ENCODE assay signal across 17 mouse cellular contexts in genomic region chr9:102045111-102045861, GRCm38 (mm10).
DNase-seq lines count a peak whose midpoint lies in the region; ATAC-seq and TF ChIP-seq lines count a peak whose summit lies in the region.
"Had no signal": no experiment of that assay in that cellular context is flagged by ENCODE, and none has a peak within 500 bp of the region (broad histone marks: within the 10 kb centered on the region; RNA-seq: fewer than 3 reads in every experiment).

No protein-coding gene starts in this region.

- TF ChIP-seq EP300 in heart, adult 2 months (IDR thresholded peaks at IDR 0.05; ENCODE audit: insufficient read depth, low read depth, low read length) = no peak

- no peak overlapping the region for H3K9ac ChIP-seq in forebrain, embryonic 11.5 days (ENCODE audit: low read length)
- H3K9ac ChIP-seq in hindbrain, embryonic 13.5 days = peak overlapping the region; percentile 43
- H3K9ac ChIP-seq in midbrain, embryonic 14.5 days (replicated peaks; ENCODE audit: low read length) = no peak overlapping the region; the same call in 1 of the 2 replicates
- H3K9ac ChIP-seq in heart, adult 2 months (ENCODE audit: low read depth, low read length) = no peak overlapping the region
- H3K9ac ChIP-seq in kidney, embryonic 14.5 days (ENCODE audit: low read depth, low read length) = no peak overlapping the region
- H3K9ac ChIP-seq: liver, embryonic 14.5 days had no signal

- no peak overlapping the region for H3K4me3 ChIP-seq in forebrain, embryonic 11.5 days (ENCODE audit: low read depth, low read length)
- H3K4me3 ChIP-seq in hindbrain, embryonic 13.5 days = no peak overlapping the region
- H3K4me3 ChIP-seq in midbrain, embryonic 14.5 days (replicated peaks; ENCODE audit: low read depth, low read length) = no peak overlapping the region
- no peak overlapping the region for H3K4me3 ChIP-seq in heart, adult 2 months
- no peak overlapping the region for H3K4me3 ChIP-seq in kidney, embryonic 14.5 days (ENCODE audit: low read length)

- peak; percentile 37 for DNase-seq in forebrain, embryonic 11.5 days (ENCODE audit: low spot score)
- DNase-seq in midbrain, embryonic 14.5 days = peak; percentile 52
- no peak for DNase-seq in yolk sac, embryonic 10.5 days (ENCODE audit: low spot score)
- no peak for DNase-seq in heart, adult 2 months
- DNase-seq: adrenal gland, adult 8-10 months; cerebellum, postnatal 25 days; gastrocnemius, postnatal 14 days; kidney, postnatal 10 days; left cerebral cortex, postnatal 4 days; lung, postnatal 14 days; right cerebral cortex, adult 18-20 months had no signal

- H3K27ac ChIP-seq in forebrain, embryonic 11.5 days (ENCODE audit: low read depth, low read length) = peak overlapping the region; percentile 43; the same call in 1 of the 2 replicates
- peak overlapping the region; percentile 72 for H3K27ac ChIP-seq in hindbrain, embryonic 13.5 days
- H3K27ac ChIP-seq in midbrain, embryonic 14.5 days (replicated peaks; ENCODE audit: low read depth, low read length) = peak overlapping the region; percentile 74
- no peak overlapping the region for H3K27ac ChIP-seq in heart, adult 2 months
- no peak overlapping the region for H3K27ac ChIP-seq in kidney, embryonic 14.5 days (ENCODE audit: low read depth, low read length)
- H3K27ac ChIP-seq: liver, embryonic 14.5 days had no signal

- no peaks in the 10 kb centered on the region for H3K27me3 ChIP-seq in forebrain, embryonic 11.5 days (ENCODE audit: control insufficient read depth, insufficient read depth, low read length)
- no peaks in the 10 kb centered on the region for H3K27me3 ChIP-seq in hindbrain, embryonic 13.5 days
- H3K27me3 ChIP-seq in midbrain, embryonic 14.5 days (ENCODE audit: control insufficient read depth, insufficient read depth, low read length) = no peaks in the 10 kb centered on the region
- H3K27me3 ChIP-seq in heart, adult 2 months (ENCODE audit: control insufficient read depth, insufficient read depth, low read length) = no peaks in the 10 kb centered on the region
- no peaks in the 10 kb centered on the region for H3K27me3 ChIP-seq in kidney, embryonic 14.5 days (ENCODE audit: control insufficient read depth, insufficient read depth, low read length)
- H3K27me3 ChIP-seq: CH12.LX, Patski had no signal

- intact Hi-C loops in heart, adult 2 months (cut with DNase I) = no loop called here

- no peaks in the 10 kb centered on the region for H3K36me3 ChIP-seq in forebrain, embryonic 11.5 days (ENCODE audit: control insufficient read depth, insufficient read depth, low read length)
- peaks cover 6% of the 10 kb centered on the region for H3K36me3 ChIP-seq in hindbrain, embryonic 13.5 days
- H3K36me3 ChIP-seq in midbrain, embryonic 14.5 days (ENCODE audit: control insufficient read depth, insufficient read depth, low read length) = peaks cover 8% of the 10 kb centered on the region
- H3K36me3 ChIP-seq in heart, adult 2 months (ENCODE audit: control insufficient read depth, insufficient read depth, low read length) = no peaks in the 10 kb centered on the region
- no peaks in the 10 kb centered on the region for H3K36me3 ChIP-seq in kidney, embryonic 14.5 days (ENCODE audit: control insufficient read depth, insufficient read depth, low read length)

- peak overlapping the region; percentile 16; the same call in 1 of the 2 replicates for H3K4me2 ChIP-seq in forebrain, embryonic 11.5 days (ENCODE audit: low read depth, low read length, severe bottlenecking)
- 0 out of 2 replicates have a peak overlapping the region, but pooled peaks have one; percentile 3 for H3K4me2 ChIP-seq in hindbrain, embryonic 13.5 days
- H3K4me2 ChIP-seq in midbrain, embryonic 14.5 days (ENCODE audit: low read length) = no peak overlapping the region
- H3K4me2 ChIP-seq in kidney, embryonic 14.5 days (replicated peaks; ENCODE audit: low read depth, low read length) = no peak overlapping the region

- 27% methylated on average over 8 of the region's 8 CpGs for WGBS in forebrain, embryonic 11.5 days
- WGBS in hindbrain, embryonic 13.5 days = 16% methylated on average over 8 of the region's 8 CpGs
- 1% methylated on average over 8 of the region's 8 CpGs for WGBS in midbrain, embryonic 14.5 days
- whole genome bisulfite sequencing in heart, adult 2 months = 62% methylated on average over 8 of the region's 8 CpGs
- 42% methylated on average over 8 of the region's 8 CpGs for WGBS in kidney, embryonic 14.5 days

- TF ChIP-seq CTCF in heart, adult 2 months (IDR thresholded peaks at IDR 0.05) = no peak

- no peak for ATAC-seq in forebrain, embryonic 11.5 days (replicated peaks; ENCODE audit: low FRiP score)
- peak; percentile 52 for ATAC-seq in hindbrain, embryonic 13.5 days (ENCODE audit: low FRiP score)
- ATAC-seq in midbrain, embryonic 14.5 days (ENCODE audit: low FRiP score, low TSS enrichment) = no peak; the same call in 1 of the 2 replicates
- no peak for ATAC-seq in CD4-positive, CD25-positive, alpha-beta regulatory T cell, adult 4 months
- ATAC-seq in kidney, embryonic 14.5 days (ENCODE audit: low FRiP score, low TSS enrichment) = no peak
- ATAC-seq: Patski had no signal

- H3K4me1 ChIP-seq in forebrain, embryonic 11.5 days (replicated peaks; ENCODE audit: control insufficient read depth, insufficient read depth, low read length) = peaks cover 8% of the 10 kb centered on the region
- peaks cover 18% of the 10 kb centered on the region for H3K4me1 ChIP-seq in hindbrain, embryonic 13.5 days (replicated peaks)
- H3K4me1 ChIP-seq in midbrain, embryonic 14.5 days (ENCODE audit: control insufficient read depth, insufficient read depth, low read length) = peaks cover 21% of the 10 kb centered on the region
- H3K4me1 ChIP-seq in heart, adult 2 months (ENCODE audit: control insufficient read depth, insufficient read depth, low read length) = no peaks in the 10 kb centered on the region
- no peaks in the 10 kb centered on the region for H3K4me1 ChIP-seq in kidney, embryonic 14.5 days (ENCODE audit: control insufficient read depth, insufficient read depth, low read length)

- H3K79me2 ChIP-seq in heart, adult 2 months (replicated peaks; ENCODE audit: control insufficient read depth, insufficient read depth, low read length) = no peaks in the 10 kb centered on the region

- H3K9me3 ChIP-seq in forebrain, embryonic 11.5 days (ENCODE audit: control insufficient read depth, low read length) = no peaks in the 10 kb centered on the region
- no peaks in the 10 kb centered on the region for H3K9me3 ChIP-seq in hindbrain, embryonic 13.5 days
- no peaks in the 10 kb centered on the region for H3K9me3 ChIP-seq in midbrain, embryonic 14.5 days (ENCODE audit: control insufficient read depth, low read length)
- no peaks in the 10 kb centered on the region for H3K9me3 ChIP-seq in kidney, embryonic 14.5 days (ENCODE audit: control insufficient read depth, low read length)

- no peak for TF ChIP-seq POLR2A in heart, adult 2 months (IDR thresholded peaks at IDR 0.05; ENCODE audit: insufficient read depth, low read depth, low read length)

Comparison
In these comparisons a context has a peak if more than half of its experiments do, and no peak if none do; other contexts are left out.
1. DNase-seq: peak in forebrain, embryonic 11.5 days (single experiment) and midbrain, embryonic 14.5 days (single experiment); none in yolk sac, embryonic 10.5 days (single experiment) and heart, adult 2 months (0 of 2).
2. H3K27ac ChIP-seq: peak in forebrain, embryonic 11.5 days (single experiment), hindbrain, embryonic 13.5 days (single experiment) and midbrain, embryonic 14.5 days (single experiment); none in heart, adult 2 months (single experiment) and kidney, embryonic 14.5 days (single experiment).
3. H3K4me2 ChIP-seq: peak in forebrain, embryonic 11.5 days (single experiment) and hindbrain, embryonic 13.5 days (single experiment); none in midbrain, embryonic 14.5 days (single experiment) and kidney, embryonic 14.5 days (single experiment).